Mouse (Mus musculus): ENCODE measurements around the gene Krt222.

Krt222 gene

GRCm38 (mm10) chr11:99238468-99238867 is 5.4 kb downstream of the Krt222 start:
- peak; percentile 91 for DNase-seq (ENCODE audit: low read depth, low spot score)

GRCm38 (mm10) chr11:99231049-99231816 is 12.7 kb downstream of the Krt222 start:
- no peak for DNase-seq (ENCODE audit: low read depth, low spot score)

GRCm38 (mm10) chr11:99230261-99231048 is 13.4 kb downstream of the Krt222 start, which contains the start of gene Smarce1:
Smarce1 (minus strand) TSS chr11:99231017.
- DNase-seq (ENCODE audit: low read depth, low spot score): peak; percentile 89

GRCm38 (mm10) chr11:99229641-99230260 is 14.1 kb downstream of the Krt222 start:
- peak; percentile 21 for DNase-seq (ENCODE audit: low read depth, low spot score)

GRCm38 (mm10) chr11:99226298-99226697 is 17.6 kb downstream of the Krt222 start:
- DNase-seq (ENCODE audit: low read depth, low spot score): no peak

GRCm38 (mm10) chr11:99223310-99223709 is 20.6 kb downstream of the Krt222 start:
- no peak for DNase-seq (ENCODE audit: low read depth, low spot score)

GRCm38 (mm10) chr11:99221811-99222210 is 22.1 kb downstream of the Krt222 start:
- no peak for DNase-seq (ENCODE audit: low read depth, low spot score)

- no peak for DNase-seq (ENCODE audit: low read depth, low spot score)
Observed at GRCm38 (mm10) chr11:99217248-99217986, 26.5 kb downstream of the Krt222 start.

- DNase-seq (ENCODE audit: low read depth, low spot score): no peak
Observed at GRCm38 (mm10) chr11:99216181-99216580, 27.7 kb downstream of the Krt222 start.

- DNase-seq (ENCODE audit: low read depth, low spot score): no peak
Observed at GRCm38 (mm10) chr11:99212693-99213092, 31.2 kb downstream of the Krt222 start.

GRCm38 (mm10) chr11:99211964-99212363 is 31.9 kb downstream of the Krt222 start:
- DNase-seq (ENCODE audit: low read depth, low spot score): no peak

GRCm38 (mm10) chr11:99208105-99208669 is 35.7 kb downstream of the Krt222 start:
- no peak for DNase-seq (ENCODE audit: low read depth, low spot score)

GRCm38 (mm10) chr11:99207449-99207848 is 36.4 kb downstream of the Krt222 start:
- no peak for DNase-seq (ENCODE audit: low read depth, low spot score)

- peak; percentile 47 for DNase-seq (ENCODE audit: low read depth, low spot score)
Observed at GRCm38 (mm10) chr11:99206954-99207353, 36.9 kb downstream of the Krt222 start.

GRCm38 (mm10) chr11:99189154-99189582 is 54.7 kb downstream of the Krt222 start:
- DNase-seq (ENCODE audit: low read depth, low spot score): peak; percentile 80

GRCm38 (mm10) chr11:99187348-99187747 is 56.5 kb downstream of the Krt222 start:
- DNase-seq (ENCODE audit: low read depth, low spot score): no peak

GRCm38 (mm10) chr11:99186836-99187235 is 57.0 kb downstream of the Krt222 start:
- no peak for DNase-seq (ENCODE audit: low read depth, low spot score)

All from CD4-positive helper T cell, adult 2 months (primary cell).